Mouse (Mus musculus) heart, embryonic 16.5 days (tissue): Measurements from ENCODE around the gene Tmem253. TPM values are rescaled to one million over a fixed set of nuclear protein-coding genes. Genes with fewer than 3 reads are reported as not detected.
"Not testable (repeated sequence)": the region's sequence is repeated elsewhere in the genome, so short reads cannot be mapped to it uniquely, and the experiment has no call there.

Source experiments
- ATAC-seq: fragments of 200-750 bp; cut with Nextera tagmentation; replicated peaks from 2 replicates; pipeline ENCODE4 v1.8.0; 2017; ENCODE audit warnings: moderate number of reproducible peaks; ENCODE audit not compliant: insufficient read depth, low FRiP score; ENCODE audit errors: extremely low read depth
- H3K27ac ChIP-seq: fragments of 300-500 bp; sonication (generic); 2 replicates; pipeline ENCODE4 v1.5.1; 2014; ENCODE audit warnings: mild to moderate bottlenecking, low read length, control low read depth, moderate library complexity
- H3K27me3 ChIP-seq: fragments of 300-500 bp; sonication (generic); 2 replicates; pipeline ENCODE4 v1.6.1; 2014; ENCODE audit warnings: low read length, mixed read lengths; ENCODE audit not compliant: control insufficient read depth, insufficient read depth
- H3K36me3 ChIP-seq: fragments of 300-500 bp; sonication (generic); 2 replicates; pipeline ENCODE4 v1.6.1; 2014; ENCODE audit not compliant: control insufficient read depth, insufficient read depth
- H3K4me1 ChIP-seq: fragments of 300-500 bp; sonication (generic); 2 replicates; pipeline ENCODE4 v1.6.1; 2014; ENCODE audit warnings: low read length, mixed read lengths; ENCODE audit not compliant: control insufficient read depth, insufficient read depth
- H3K4me2 ChIP-seq: fragments of 300-500 bp; sonication (generic); 2 replicates; pipeline ENCODE4 v1.6.1; 2014; ENCODE audit warnings: low read depth, mild to moderate bottlenecking, control low read depth, low read length
- H3K4me3 ChIP-seq: fragments of 300-500 bp; sonication (generic); 2 replicates; pipeline ENCODE4 v1.5.1; 2014; ENCODE audit warnings: mild to moderate bottlenecking, control low read depth, low read length
- H3K9ac ChIP-seq: fragments of 300-500 bp; sonication (generic); 2 replicates; pipeline ENCODE4 v1.6.1; 2014; ENCODE audit warnings: low read length, control low read depth
- H3K9me3 ChIP-seq: fragments of 300-500 bp; sonication (generic); replicated peaks from 2 replicates; pipeline ENCODE4 v1.6.1; 2016; ENCODE audit warnings: low read length; ENCODE audit not compliant: control insufficient read depth
- WGBS: fragments of 180-500 bp; shearing (Covaris S2); extraction: QIAGEN DNeasy Blood & Tissue Kit; methylation state at CpG from one replicate; pipeline ENCODE4 v1.1.7; 2014; 5-methylcytosine and 5-hydroxymethylcytosine counted together
- polyA plus RNA-seq: library from polyadenylated mRNA; unstranded; fragments of >200 nt; fragmentation: Nextera tagmentation; extraction: Ambion mirVana; gene quantifications from 2 replicates; pipeline ENCODE4 v1.2.1, GENCODE M21; 2015

Tmem253 gene
- polyA plus RNA-seq, 1 experiment from 2014 or later = 1.3 TPM

- Histone ChIP-seq H3K4me1 (peaks cover 11% of the 10 kb centered on the region), H3K4me2 (no peak overlapping the region), H3K9me3 (0 out of 2 replicates have a peak, but pooled peaks cover 4% of the 10 kb centered on the region), H3K36me3 (no peaks in the 10 kb centered on the region), H3K27me3 (no peaks in the 10 kb centered on the region), H3K27ac (no peak overlapping the region), H3K4me3 (no peak overlapping the region), H3K9ac (no peak overlapping the region)
- WGBS = 72% methylated on average over 2 of the region's 2 CpGs
- ATAC-seq = no peak
Observed at GRCm38 (mm10) chr14:52024133-52024532, 8.7 kb downstream of the Tmem253 start.

- H3K4me3 ChIP-seq = no peak overlapping the region
- H3K4me1 ChIP-seq = peaks cover 10% of the 10 kb centered on the region
- WGBS = 77% methylated on average over 4 of the region's 4 CpGs
- no peak overlapping the region for H3K27ac ChIP-seq
- H3K36me3 ChIP-seq = no peaks in the 10 kb centered on the region
- H3K9ac ChIP-seq = no peak overlapping the region
- no peak overlapping the region for H3K4me2 ChIP-seq
- ATAC-seq = no peak
- H3K9me3 ChIP-seq = 0 out of 2 replicates have a peak, but pooled peaks cover 4% of the 10 kb centered on the region
- H3K27me3 ChIP-seq = no peaks in the 10 kb centered on the region
Observed at GRCm38 (mm10) chr14:52026342-52026741, 10.9 kb downstream of the Tmem253 start.

GRCm38 (mm10) chr14:52035926-52036325 is 20.5 kb downstream of the Tmem253 start:
- no peak overlapping the region for H3K27ac ChIP-seq
- H3K9ac ChIP-seq = no peak overlapping the region
- ATAC-seq = no peak
- no peak overlapping the region for H3K4me2 ChIP-seq
- WGBS = 71% methylated on average over 6 of the region's 6 CpGs
- H3K4me3 ChIP-seq = no peak overlapping the region
- H3K4me1 ChIP-seq = no peaks in the 10 kb centered on the region
- H3K36me3 ChIP-seq = no peaks in the 10 kb centered on the region
- no peaks in the 10 kb centered on the region for H3K9me3 ChIP-seq
- H3K27me3 ChIP-seq = no peaks in the 10 kb centered on the region

GRCm38 (mm10) chr14:52039332-52039731 is 23.9 kb downstream of the Tmem253 start:
- no peak overlapping the region for H3K27ac ChIP-seq
- H3K4me2 ChIP-seq = no peak overlapping the region
- no peak overlapping the region for H3K9ac ChIP-seq
- no peaks in the 10 kb centered on the region for H3K4me1 ChIP-seq
- H3K27me3 ChIP-seq = no peaks in the 10 kb centered on the region
- H3K4me3 ChIP-seq = no peak overlapping the region
- no peak for ATAC-seq
- 82% methylated on average over 5 of the region's 5 CpGs for WGBS
- no peaks in the 10 kb centered on the region for H3K36me3 ChIP-seq
- no peaks in the 10 kb centered on the region for H3K9me3 ChIP-seq

- not testable (repeated sequence) for H3K36me3 ChIP-seq, H3K9ac ChIP-seq, H3K27me3 ChIP-seq, ATAC-seq, H3K9me3 ChIP-seq, H3K4me2 ChIP-seq, H3K4me3 ChIP-seq, H3K4me1 ChIP-seq, H3K27ac ChIP-seq
- WGBS = 45% methylated on average over 3 of the region's 3 CpGs
Observed at GRCm38 (mm10) chr14:52042359-52042758, 26.9 kb downstream of the Tmem253 start, which contains the start of gene Olfr221. Gene Olfr221, minus strand, starts transcription at chr14:52042459.

GRCm38 (mm10) chr14:52043446-52043845 is 28.0 kb downstream of the Tmem253 start:
- no peaks in the 10 kb centered on the region for H3K9me3 ChIP-seq
- no peak for ATAC-seq
- WGBS = 46% methylated on average over 6 of the region's 6 CpGs
- H3K4me3 ChIP-seq = no peak overlapping the region
- H3K27ac ChIP-seq = no peak overlapping the region
- peaks cover 3% of the 10 kb centered on the region; the same call in 1 of the 2 replicates for H3K4me1 ChIP-seq
- no peak overlapping the region for H3K9ac ChIP-seq
- no peaks in the 10 kb centered on the region for H3K36me3 ChIP-seq
- H3K4me2 ChIP-seq = no peak overlapping the region
- no peaks in the 10 kb centered on the region for H3K27me3 ChIP-seq

- ATAC-seq = peak; percentile 63; the same call in 1 of the 2 replicates
- Histone ChIP-seq H3K4me1 (peaks cover 3% of the 10 kb centered on the region; the same call in 1 of the 2 replicates), H3K4me3 (no peak overlapping the region), H3K9me3 (no peaks in the 10 kb centered on the region), H3K27me3 (no peaks in the 10 kb centered on the region), H3K4me2 (peak overlapping the region; percentile 36; the same call in 1 of the 2 replicates), H3K9ac (no peak overlapping the region), H3K27ac (no peak overlapping the region), H3K36me3 (no peaks in the 10 kb centered on the region)
- WGBS = 5% methylated on average over 8 of the region's 8 CpGs
Observed at GRCm38 (mm10) chr14:52044901-52045678, 29.6 kb downstream of the Tmem253 start.

GRCm38 (mm10) chr14:52045966-52046565 is 30.6 kb downstream of the Tmem253 start:
- no peak for ATAC-seq
- Histone ChIP-seq H3K27me3 (no peaks in the 10 kb centered on the region), H3K4me3 (no peak overlapping the region), H3K27ac (no peak overlapping the region), H3K4me2 (no peak overlapping the region), H3K4me1 (peaks cover 3% of the 10 kb centered on the region; the same call in 1 of the 2 replicates), H3K9ac (no peak overlapping the region), H3K36me3 (no peaks in the 10 kb centered on the region), H3K9me3 (no peaks in the 10 kb centered on the region)
- WGBS = 73% methylated on average over 9 of the region's 9 CpGs

- H3K4me3 ChIP-seq, H3K4me1 ChIP-seq, H3K9me3 ChIP-seq, H3K9ac ChIP-seq, H3K4me2 ChIP-seq, H3K27me3 ChIP-seq, H3K36me3 ChIP-seq, ATAC-seq, H3K27ac ChIP-seq: not testable (repeated sequence)
- WGBS = 86% methylated on average over 3 of the region's 3 CpGs
Observed at GRCm38 (mm10) chr14:52052720-52053119, 37.3 kb downstream of the Tmem253 start.
